Mouse (Mus musculus) midbrain, embryonic 15.5 days (tissue): ENCODE data around the gene Gpr107. TPM values are rescaled to one million over a fixed set of nuclear protein-coding genes. Genes with fewer than 3 reads are reported as not detected.

Experiments
- ATAC-seq: fragments of 200-750 bp; cut with Nextera tagmentation; replicated peaks from 2 replicates; pipeline ENCODE4 v1.8.0; 2017; ENCODE audit warnings: moderate TSS enrichment
- H3K27ac ChIP-seq: fragments of 300-500 bp; sonication (generic); 2 replicates; pipeline ENCODE4 v1.5.1; 2015; ENCODE audit warnings: mild to moderate bottlenecking, inconsistent platforms
- H3K27me3 ChIP-seq: fragments of 300-500 bp; sonication (generic); replicated peaks from 2 replicates; pipeline ENCODE4 v1.6.1; 2015; ENCODE audit warnings: inconsistent platforms
- H3K36me3 ChIP-seq: fragments of 300-500 bp; sonication (generic); replicated peaks from 2 replicates; pipeline ENCODE4 v1.6.1; 2015; ENCODE audit warnings: inconsistent platforms
- H3K4me1 ChIP-seq: fragments of 300-500 bp; sonication (generic); 2 replicates; pipeline ENCODE4 v1.6.1; 2015; ENCODE audit warnings: inconsistent platforms
- H3K4me2 ChIP-seq: fragments of 300-500 bp; sonication (generic); 2 replicates; pipeline ENCODE4 v1.6.1; 2015; ENCODE audit warnings: inconsistent platforms, mild to moderate bottlenecking, moderate library complexity
- H3K4me3 ChIP-seq: fragments of 300-500 bp; sonication (generic); 2 replicates; pipeline ENCODE4 v1.5.1; 2015; ENCODE audit warnings: mild to moderate bottlenecking, inconsistent platforms
- H3K9ac ChIP-seq: fragments of 300-500 bp; sonication (generic); 2 replicates; pipeline ENCODE4 v1.6.1; 2015; ENCODE audit warnings: mild to moderate bottlenecking, inconsistent platforms
- H3K9me3 ChIP-seq: fragments of 300-500 bp; sonication (generic); 2 replicates; pipeline ENCODE4 v1.6.1; 2016; ENCODE audit warnings: inconsistent platforms
- WGBS: fragments of 180-500 bp; shearing (Covaris S2); methylation state at CpG from one replicate; pipeline ENCODE4 v1.1.7; 2015; ENCODE audit warnings: mixed read lengths; 5-methylcytosine and 5-hydroxymethylcytosine counted together
- polyA plus RNA-seq: library from polyadenylated mRNA; unstranded; fragments of >200 nt; fragmentation: Nextera tagmentation; extraction: Ambion mirVana; gene quantifications from 2 replicates; pipeline ENCODE4 v1.2.1, GENCODE M21; 2015

Gpr107 gene
- polyA plus RNA-seq, 1 experiment from 2014 or later = 41.0 TPM

- no peak for ATAC-seq
- H3K27ac ChIP-seq = no peak overlapping the region
- H3K9ac ChIP-seq = no peak overlapping the region
- no peaks in the 10 kb centered on the region for H3K27me3 ChIP-seq
- no peaks in the 10 kb centered on the region for H3K9me3 ChIP-seq
- peaks cover 36% of the 10 kb centered on the region for H3K36me3 ChIP-seq
- H3K4me1 ChIP-seq = no peaks in the 10 kb centered on the region
- H3K4me3 ChIP-seq = no peak overlapping the region
- no peak overlapping the region for H3K4me2 ChIP-seq
- WGBS = 95% methylated on average over 3 of the region's 3 CpGs
Measured at GRCm38 (mm10) chr2:31189654-31190053, 37.5 kb downstream of the Gpr107 start.

DNA sequence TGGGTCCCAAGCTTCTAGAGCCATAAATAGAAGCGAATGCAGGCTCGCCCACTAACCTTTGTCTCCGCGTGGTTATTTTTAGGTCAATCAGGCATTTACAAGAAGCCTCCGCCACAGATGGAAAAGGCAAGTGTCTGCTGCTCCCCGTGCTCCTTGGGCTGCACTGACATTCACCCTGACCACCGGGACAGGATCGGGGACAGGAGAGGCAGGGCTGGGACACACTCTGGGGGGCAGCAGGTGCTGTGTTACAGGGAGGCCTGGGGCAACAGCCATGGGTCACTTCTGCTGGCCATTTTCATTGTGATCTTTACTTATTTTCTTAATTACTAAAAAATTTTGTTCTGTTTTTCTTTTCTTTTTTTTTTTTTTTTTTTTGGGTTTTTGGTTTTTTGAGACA is 39.6 kb downstream of the Gpr107 start:
- Histone ChIP-seq H3K4me1 (no peaks in the 10 kb centered on the region), H3K4me2 (no peak overlapping the region), H3K27ac (no peak overlapping the region), H3K36me3 (peaks cover 25% of the 10 kb centered on the region), H3K9ac (no peak overlapping the region), H3K4me3 (no peak overlapping the region), H3K27me3 (no peaks in the 10 kb centered on the region), H3K9me3 (no peaks in the 10 kb centered on the region)
- no peak for ATAC-seq
- 95% methylated on average over 8 of the region's 8 CpGs for WGBS

GRCm38 (mm10) chr2:31194356-31195021 is 42.4 kb downstream of the Gpr107 start:
- H3K9ac ChIP-seq = no peak overlapping the region
- ATAC-seq = peak; percentile 62; the same call in 1 of the 2 replicates
- no peak overlapping the region for H3K4me2 ChIP-seq
- no peaks in the 10 kb centered on the region for H3K27me3 ChIP-seq
- H3K27ac ChIP-seq = no peak overlapping the region
- 67% methylated on average over 7 of the region's 7 CpGs for WGBS
- H3K36me3 ChIP-seq = peaks cover 14% of the 10 kb centered on the region
- H3K9me3 ChIP-seq = no peaks in the 10 kb centered on the region
- H3K4me3 ChIP-seq = no peak overlapping the region
- H3K4me1 ChIP-seq = no peaks in the 10 kb centered on the region

DNA sequence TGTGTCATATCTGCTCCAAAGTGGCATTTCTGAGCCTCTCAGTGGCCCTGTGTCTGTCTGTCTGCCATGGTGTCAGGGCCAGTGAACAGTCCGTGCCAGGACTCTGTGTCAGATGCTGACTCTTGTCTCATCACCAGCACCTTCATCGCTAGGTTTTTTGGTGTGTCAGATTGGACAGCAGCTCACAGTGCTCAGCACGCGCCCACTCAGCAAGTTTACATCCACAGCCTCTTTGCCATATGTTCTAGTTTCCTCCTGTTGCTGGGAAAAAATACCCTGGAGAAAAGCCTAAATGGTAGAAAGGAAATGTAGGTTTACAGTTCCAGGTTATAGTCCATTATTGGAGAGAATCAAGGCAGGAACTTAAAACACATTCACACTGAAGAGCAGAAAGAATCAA is 46.5 kb downstream of the Gpr107 start:
- H3K36me3 ChIP-seq = no peaks in the 10 kb centered on the region

GRCm38 (mm10) chr2:31200051-31200450 is 47.9 kb downstream of the Gpr107 start:
- no peak for ATAC-seq
- Histone ChIP-seq H3K4me3 (no peak overlapping the region), H3K9ac (no peak overlapping the region), H3K27ac (no peak overlapping the region), H3K4me1 (no peaks in the 10 kb centered on the region), H3K4me2 (no peak overlapping the region), H3K36me3 (no peaks in the 10 kb centered on the region), H3K9me3 (no peaks in the 10 kb centered on the region), H3K27me3 (no peaks in the 10 kb centered on the region)
- WGBS = 94% methylated on average over 2 of the region's 2 CpGs

More for the DNA sequence above, 46.5 kb downstream of the Gpr107 start:
- ATAC-seq = no peak
- Histone ChIP-seq H3K27ac (no peak overlapping the region), H3K4me1 (no peaks in the 10 kb centered on the region), H3K9ac (no peak overlapping the region), H3K9me3 (no peaks in the 10 kb centered on the region), H3K4me3 (no peak overlapping the region), H3K4me2 (no peak overlapping the region), H3K27me3 (no peaks in the 10 kb centered on the region)
- WGBS = 94% methylated on average over 4 of the region's 4 CpGs

DNA sequence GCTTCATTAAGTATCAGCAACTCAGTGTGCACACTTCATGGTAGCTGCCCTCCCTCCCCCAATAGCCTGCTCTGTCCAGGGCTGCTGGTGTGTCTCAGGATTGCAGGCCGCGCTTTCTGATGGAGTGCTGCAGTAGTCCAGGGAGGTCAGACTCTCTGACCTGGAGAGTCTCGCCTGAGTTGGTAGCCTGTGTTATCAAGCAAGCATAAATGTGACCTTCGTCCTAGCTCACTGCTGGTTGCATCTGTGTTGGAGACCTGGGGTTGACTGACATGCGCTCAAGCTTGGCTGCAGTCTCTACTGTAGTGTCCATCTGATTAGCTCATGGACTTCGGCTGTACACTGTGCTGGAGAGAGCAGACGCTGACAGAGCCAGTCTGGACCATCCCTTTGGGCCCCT is 49.7 kb downstream of the Gpr107 start:
- ATAC-seq = no peak
- no peaks in the 10 kb centered on the region for H3K27me3 ChIP-seq
- H3K9me3 ChIP-seq = no peaks in the 10 kb centered on the region
- H3K9ac ChIP-seq = no peak overlapping the region
- peaks cover 11% of the 10 kb centered on the region for H3K4me1 ChIP-seq
- H3K4me3 ChIP-seq = no peak overlapping the region
- no peaks in the 10 kb centered on the region for H3K36me3 ChIP-seq
- no peak overlapping the region for H3K4me2 ChIP-seq
- no peak overlapping the region for H3K27ac ChIP-seq
- 81% methylated on average over 7 of the region's 7 CpGs for WGBS

- ATAC-seq = no peak
- no peak overlapping the region for H3K27ac ChIP-seq
Measured at GRCm38 (mm10) chr2:31202357-31202756, 50.2 kb downstream of the Gpr107 start.

DNA sequence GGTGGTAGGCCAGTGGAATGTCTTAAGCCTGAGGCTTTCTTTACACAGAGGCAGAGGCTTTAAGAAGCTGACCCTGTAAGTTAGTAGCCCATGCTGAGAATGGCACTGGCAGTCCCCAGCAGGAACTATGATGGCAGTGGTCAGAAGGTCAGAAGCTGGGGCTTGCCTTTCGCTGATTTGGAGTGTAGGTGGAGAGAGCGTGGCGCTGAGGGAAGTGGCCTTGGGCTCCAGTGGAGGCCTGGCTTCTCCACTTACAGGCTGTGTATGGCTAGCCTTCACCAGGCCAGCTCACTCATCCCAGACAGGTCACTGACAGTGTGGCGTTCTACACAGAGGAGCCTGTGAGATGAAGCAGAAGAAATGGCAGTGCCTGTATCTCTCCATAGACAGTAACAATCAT is 50.8 kb downstream of the Gpr107 start:
- Histone ChIP-seq H3K4me2 (no peak overlapping the region), H3K36me3 (no peaks in the 10 kb centered on the region), H3K4me1 (peaks cover 17% of the 10 kb centered on the region), H3K4me3 (no peak overlapping the region), H3K9ac (no peak overlapping the region), H3K9me3 (no peaks in the 10 kb centered on the region), H3K27me3 (no peaks in the 10 kb centered on the region), H3K27ac (no peak overlapping the region)
- 84% methylated on average over 4 of the region's 4 CpGs for WGBS
- ATAC-seq = no peak

More at GRCm38 (mm10) chr2:31202357-31202756, 50.2 kb downstream of the Gpr107 start:
- Histone ChIP-seq H3K36me3 (no peaks in the 10 kb centered on the region), H3K27me3 (no peaks in the 10 kb centered on the region), H3K9ac (no peak overlapping the region), H3K9me3 (no peaks in the 10 kb centered on the region), H3K4me3 (no peak overlapping the region), H3K4me2 (no peak overlapping the region), H3K4me1 (peaks cover 16% of the 10 kb centered on the region)
- WGBS = 64% methylated on average over 3 of the region's 3 CpGs

DNA sequence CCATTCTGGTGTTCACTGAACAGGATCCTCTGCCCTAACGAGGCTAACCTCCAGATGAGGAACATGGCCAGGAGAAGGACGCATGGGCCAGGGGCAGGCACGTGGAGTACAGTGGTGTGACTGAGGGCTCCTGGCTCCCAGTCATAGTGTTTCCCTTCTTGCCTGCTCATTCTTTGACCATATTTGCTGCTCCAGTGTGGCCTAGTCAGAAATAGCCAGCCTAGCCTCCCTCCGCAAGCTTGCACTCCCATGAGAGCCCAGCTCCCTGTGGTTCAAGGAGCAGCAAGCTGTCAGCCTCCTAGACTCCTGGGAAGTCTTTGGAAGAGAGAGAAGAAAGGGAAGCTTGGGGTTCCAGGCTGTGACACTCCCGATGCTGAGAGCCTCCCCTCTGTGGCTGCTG is 52.6 kb downstream of the Gpr107 start:
- Histone ChIP-seq H3K4me1 (peaks cover 17% of the 10 kb centered on the region), H3K9me3 (no peaks in the 10 kb centered on the region), H3K36me3 (0 out of 2 replicates have a peak, but pooled peaks cover 6% of the 10 kb centered on the region), H3K27me3 (no peaks in the 10 kb centered on the region), H3K4me3 (no peak overlapping the region), H3K27ac (no peak overlapping the region), H3K4me2 (no peak overlapping the region), H3K9ac (no peak overlapping the region)
- ATAC-seq = no peak
- WGBS = 89% methylated on average over 5 of the region's 5 CpGs

- 74% methylated on average over 4 of the region's 4 CpGs for WGBS
- no peaks in the 10 kb centered on the region for H3K9me3 ChIP-seq
- no peak overlapping the region; the same call in 1 of the 2 replicates for H3K27ac ChIP-seq
- no peaks in the 10 kb centered on the region for H3K27me3 ChIP-seq
- H3K9ac ChIP-seq = no peak overlapping the region
- no peak overlapping the region for H3K4me2 ChIP-seq
- H3K36me3 ChIP-seq = 0 out of 2 replicates have a peak, but pooled peaks cover 6% of the 10 kb centered on the region
- H3K4me1 ChIP-seq = peaks cover 22% of the 10 kb centered on the region
- ATAC-seq = no peak
- no peak overlapping the region for H3K4me3 ChIP-seq
Measured at GRCm38 (mm10) chr2:31206211-31206610, 54.1 kb downstream of the Gpr107 start.

DNA sequence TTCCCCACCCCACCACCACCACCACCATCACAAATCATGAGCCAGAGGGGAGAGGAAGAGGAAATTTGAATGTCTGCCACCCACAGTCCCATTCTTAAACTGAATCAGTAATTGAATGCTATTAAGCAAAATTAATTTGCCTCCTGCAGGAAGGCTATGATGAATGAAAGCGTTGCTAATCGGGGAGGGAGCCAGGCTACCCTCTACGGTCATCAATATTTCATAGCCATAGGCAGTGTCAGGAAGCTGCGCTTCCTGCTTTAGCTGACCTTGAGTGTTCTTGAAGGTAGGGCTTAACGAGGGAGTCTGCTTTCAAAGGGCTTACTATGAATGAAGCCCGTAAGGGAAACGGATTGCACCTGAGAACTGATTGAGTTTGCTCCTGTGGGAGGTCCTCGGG is 54.8 kb downstream of the Gpr107 start:
- 0 out of 2 replicates have a peak, but pooled peaks cover 6% of the 10 kb centered on the region for H3K36me3 ChIP-seq
- H3K9ac ChIP-seq = no peak overlapping the region
- H3K4me3 ChIP-seq = no peak overlapping the region
- H3K27ac ChIP-seq = peak overlapping the region; percentile 22
- no peak; the same call in 1 of the 2 replicates for ATAC-seq
- WGBS = 32% methylated on average over 8 of the region's 8 CpGs
- peaks cover 23% of the 10 kb centered on the region for H3K4me1 ChIP-seq
- H3K27me3 ChIP-seq = no peaks in the 10 kb centered on the region
- no peaks in the 10 kb centered on the region for H3K9me3 ChIP-seq
- H3K4me2 ChIP-seq = no peak overlapping the region

GRCm38 (mm10) chr2:31208544-31209142 is 56.5 kb downstream of the Gpr107 start:
- H3K9ac ChIP-seq = no peak overlapping the region
- H3K4me1 ChIP-seq = peaks cover 23% of the 10 kb centered on the region
- H3K9me3 ChIP-seq = no peaks in the 10 kb centered on the region
- no peaks in the 10 kb centered on the region for H3K27me3 ChIP-seq
- ATAC-seq = no peak
- H3K36me3 ChIP-seq = 0 out of 2 replicates have a peak, but pooled peaks cover 6% of the 10 kb centered on the region
- H3K27ac ChIP-seq = no peak overlapping the region
- H3K4me2 ChIP-seq = no peak overlapping the region
- 88% methylated on average over 13 of the region's 13 CpGs for WGBS
- H3K4me3 ChIP-seq = no peak overlapping the region

GRCm38 (mm10) chr2:31209525-31209924 is 57.4 kb downstream of the Gpr107 start:
- Histone ChIP-seq H3K4me3 (no peak overlapping the region), H3K4me1 (peaks cover 30% of the 10 kb centered on the region), H3K27ac (no peak overlapping the region), H3K9ac (no peak overlapping the region), H3K27me3 (no peaks in the 10 kb centered on the region), H3K4me2 (no peak overlapping the region), H3K9me3 (no peaks in the 10 kb centered on the region), H3K36me3 (0 out of 2 replicates have a peak, but pooled peaks cover 6% of the 10 kb centered on the region)
- 83% methylated on average over 4 of the region's 4 CpGs for WGBS
- ATAC-seq = no peak
